Mouse (Mus musculus) leukemia stem cell, adult 10-12 weeks (primary cell): ENCODE measurements around the gene Zfp784. TPM values are rescaled to one million over a fixed set of nuclear protein-coding genes. Genes with fewer than 3 reads are reported as not detected.

Experiments used
- polyA plus RNA-seq: library from polyadenylated mRNA; stranded (reverse); fragments of >175 nt; gene quantifications from 2 replicates; pipeline ENCODE4 v1.2.3, GENCODE M21; 2012; ENCODE audit warnings: low replicate concordance

Zfp784 gene
- polyA plus RNA-seq, result 2.2 and 2.8 TPM in 2 replicates

GRCm38 (mm10) chr7:5038109-5038732 lies at the start of gene Zfp784:
Gene Zfp784 (minus strand): TSS chr7:5038446.

GRCm38 (mm10) chr7:5080010-5080751 lies 41.9 kb upstream of the Zfp784 start, which contains the start of gene Epn1:
Gene Epn1 (plus strand): TSS chr7:5080235.

GRCm38 (mm10) chr7:5061774-5062359 lies 23.6 kb upstream of the Zfp784 start, which contains the start of gene U2af2:
Gene U2af2 (plus strand): TSS chr7:5062143.

GRCm38 (mm10) chr7:5051193-5052192 lies 13.2 kb upstream of the Zfp784 start, which contains the start of gene Zfp580:
Gene Zfp580 (plus strand): TSS chr7:5051538.

GRCm38 (mm10) chr7:5033818-5034217 lies 4.4 kb downstream of the Zfp784 start, which contains the start of gene 4632433K11Rik:
Gene 4632433K11Rik (plus strand): TSS chr7:5034118.

GRCm38 (mm10) chr7:5020000-5020681 lies 18.1 kb downstream of the Zfp784 start, which contains the start of the genes Zfp865 and Ccdc106:
Gene Zfp865 (plus strand): TSS chr7:5020376.
Gene Ccdc106 (plus strand): TSS chr7:5020553.

GRCm38 (mm10) chr7:5015118-5016001 lies 22.9 kb downstream of the Zfp784 start, which contains the start of gene Gm44973:
Gene Gm44973 (plus strand): TSS chr7:5015496.

GRCm38 (mm10) chr7:5014251-5015117 lies 23.8 kb downstream of the Zfp784 start, which contains the start of the genes Zfp524 and Fiz1:
Gene Zfp524 (plus strand): TSS chr7:5014415.
Gene Fiz1 (minus strand): TSS chr7:5014697.

GRCm38 (mm10) chr7:4996003-4996895 lies 42.0 kb downstream of the Zfp784 start, which contains the start of gene Zfp579:
Gene Zfp579 (minus strand): TSS chr7:4996158.

Other genes with a start within 250 kb of the Zfp784 start
- 141 and 302 TPM in 2 replicates for gene Tmem238, start 248.8 kb downstream of the Zfp784 start, polyA plus RNA-seq
- gene Rpl28, start 245.6 kb downstream of the Zfp784 start, polyA plus RNA-seq, result 2,040 and 3,887 TPM in 2 replicates
- 297 and 1,174 TPM in 2 replicates for gene Ube2s, start 225.9 kb downstream of the Zfp784 start, polyA plus RNA-seq
- gene Shisa7, start 193.8 kb downstream of the Zfp784 start, polyA plus RNA-seq, result 0.09 TPM in 1 of 2 replicates, not detected in the other
- gene Isoc2b, start 168.2 kb downstream of the Zfp784 start, polyA plus RNA-seq, result 0.36 and 0.54 TPM in 2 replicates
- gene Isoc2a, start 161.3 kb downstream of the Zfp784 start, polyA plus RNA-seq, result 2.1 and 10.8 TPM in 2 replicates
- 0.27 TPM in 1 of 2 replicates, not detected in the other for gene Gm36210, start 131.9 kb downstream of the Zfp784 start, polyA plus RNA-seq
- 71.6 and 77.8 TPM in 2 replicates for gene Zfp628, start 123.2 kb downstream of the Zfp784 start, polyA plus RNA-seq
- 2.4 and 2.5 TPM in 2 replicates for gene Nat14, start 116.4 kb downstream of the Zfp784 start, polyA plus RNA-seq
- 0.38 and 0.55 TPM in 2 replicates for gene Ssc5d, start 112.7 kb downstream of the Zfp784 start, polyA plus RNA-seq
- 0.20 and 0.42 TPM in 2 replicates for gene Sbk2, start 74.0 kb downstream of the Zfp784 start, polyA plus RNA-seq
- gene Sbk3, start 67.3 kb downstream of the Zfp784 start, polyA plus RNA-seq, result not detected in 2 replicates
- 12.4 and 20.9 TPM in 2 replicates for gene Zfp579, start 42.3 kb downstream of the Zfp784 start, polyA plus RNA-seq
- gene Zfp524, start 24.0 kb downstream of the Zfp784 start, polyA plus RNA-seq, result 84.6 and 112 TPM in 2 replicates
- gene Fiz1, start 23.7 kb downstream of the Zfp784 start, polyA plus RNA-seq, result 21.6 and 58.9 TPM in 2 replicates
- 33.3 TPM in 1 of 2 replicates, not detected in the other for gene Gm44973, start 22.9 kb downstream of the Zfp784 start, polyA plus RNA-seq
- 98.5 and 146 TPM in 2 replicates for gene Zfp865, start 18.1 kb downstream of the Zfp784 start, polyA plus RNA-seq
- 0.44 and 1.1 TPM in 2 replicates for gene Ccdc106, start 17.9 kb downstream of the Zfp784 start, polyA plus RNA-seq
- not detected in 2 replicates for gene 4632433K11Rik, start 4.3 kb downstream of the Zfp784 start, polyA plus RNA-seq
- 8.1 and 27.6 TPM in 2 replicates for gene Zfp580, start 13.1 kb upstream of the Zfp784 start, polyA plus RNA-seq
- 584 and 990 TPM in 2 replicates for gene U2af2, start 23.7 kb upstream of the Zfp784 start, polyA plus RNA-seq
- gene Epn1, start 41.8 kb upstream of the Zfp784 start, polyA plus RNA-seq, result 1,843 and 1,854 TPM in 2 replicates
- gene Rfpl4, start 78.5 kb upstream of the Zfp784 start, polyA plus RNA-seq, result not detected in 2 replicates
- gene Rasl2-9, start 87.5 kb upstream of the Zfp784 start, polyA plus RNA-seq, result not detected in 2 replicates
- 0.02 TPM in 2 replicates for gene Vmn1r55, start 111.2 kb upstream of the Zfp784 start, polyA plus RNA-seq
- 0.22 TPM in 1 of 2 replicates, not detected in the other for gene Vmn1r56, start 158.3 kb upstream of the Zfp784 start, polyA plus RNA-seq
- gene Vmn1r57, start 180.0 kb upstream of the Zfp784 start, polyA plus RNA-seq, result not detected in 2 replicates